Mouse (Mus musculus): ENCODE measurements at regions not wholly inside any gene's neighbourhood (a gene's known extent, or its start where the extent isn't known, plus 50 kb on each side); places are given as distances from the start of the nearest gene placed in this dataset.

GRCm38 (mm10) chr1:51529653-51530052 lies 51.4 kb upstream of the Nabp1 start:
- TF ChIP-seq POLR2A (IDR thresholded peaks at IDR 0.05; ENCODE audit: borderline replicate concordance, low read depth, low read length), result no peak
- TF ChIP-seq CTCF (IDR thresholded peaks at IDR 0.05; ENCODE audit: low read depth, low read length), result no peak

Measured in bone marrow macrophage, adult 2 months (primary cell).